Mouse (Mus musculus): ENCODE results near the gene Ammecr1. TPM values are rescaled to one million over a fixed set of nuclear protein-coding genes. Genes with fewer than 3 reads are reported as not detected.

The Ammecr1 gene
- total and polyA plus RNA-seq, 2 experiments from 2014 or later, result 2.2 to 2.8 TPM

DNA sequence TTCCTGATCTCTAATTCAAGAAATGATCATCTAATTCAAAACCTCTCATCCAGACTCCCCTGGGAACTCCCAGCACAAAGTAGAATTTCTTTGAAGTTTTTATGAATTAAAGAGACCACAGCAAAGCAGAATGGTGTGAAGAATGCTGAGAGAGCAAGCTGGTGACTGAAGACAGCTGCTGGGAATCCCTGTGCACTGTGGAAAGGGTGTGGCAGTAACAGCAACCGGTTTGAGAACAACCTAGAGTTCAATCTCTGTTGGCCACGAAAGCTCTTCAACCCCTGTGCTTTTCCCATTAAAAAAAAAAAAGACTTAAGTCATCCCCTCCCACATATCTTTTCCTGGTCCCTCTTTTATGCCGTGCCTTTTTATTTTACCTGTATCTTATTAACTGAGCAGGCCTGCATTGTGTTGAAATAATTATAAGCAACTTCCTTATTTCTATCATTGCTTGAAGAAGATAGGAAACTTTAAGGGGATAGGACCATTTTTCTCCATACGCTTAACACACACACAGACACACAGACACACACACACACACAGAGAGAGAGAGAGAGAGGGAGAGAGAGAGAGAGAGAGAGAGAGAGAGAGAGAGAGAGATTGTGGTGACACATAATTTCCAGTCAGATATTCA is 6.7 kb downstream of the Ammecr1 start:
- Histone ChIP-seq H3K9ac (replicated peaks; ENCODE audit: low read length, poor library complexity, severe bottlenecking) (no peak overlapping the region), H3K4me2 (ENCODE audit: low read depth, low read length, poor library complexity, severe bottlenecking) (no peak overlapping the region), H3K9me3 (ENCODE audit: low read length) (no peaks in the 10 kb centered on the region), H3K27me3 (ENCODE audit: insufficient read depth, low read length) (peaks cover 5% of the 10 kb centered on the region; the same call in 1 of the 2 replicates), H3K4me1 (ENCODE audit: insufficient read depth, low read length) (no peaks in the 10 kb centered on the region), H3K36me3 (ENCODE audit: insufficient read depth, low read length) (no peaks in the 10 kb centered on the region), H3K27ac (ENCODE audit: low read depth, low read length) (no peak overlapping the region), H3K4me3 (ENCODE audit: low read depth, low read length) (no peak overlapping the region)
- no peak for TF ChIP-seq CTCF (IDR thresholded peaks at IDR 0.05)
- DNase-seq (ENCODE audit: low spot score), result no peak
- no peak for ATAC-seq (ENCODE audit: low FRiP score)
- 79% methylated on average over 4 of the region's 4 CpGs for WGBS

DNA sequence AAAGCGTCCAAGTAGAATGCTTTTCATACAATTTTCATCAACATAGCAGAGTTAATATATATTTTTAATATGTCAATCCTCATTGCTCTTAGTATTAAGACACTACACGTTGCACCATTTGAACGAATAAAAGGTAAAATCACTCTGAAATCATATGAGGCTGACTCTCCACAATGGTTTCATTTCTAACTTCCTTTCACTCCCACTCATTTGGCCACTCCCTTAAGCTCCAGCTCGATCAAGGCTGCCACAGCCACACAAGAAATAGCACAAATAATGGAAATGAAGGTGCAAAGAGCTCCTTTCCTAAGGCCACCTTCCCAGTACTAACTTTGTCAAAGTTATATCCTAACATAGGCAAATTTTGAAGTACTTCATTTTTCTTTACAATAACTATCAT is 38.1 kb downstream of the Ammecr1 start:
- no peak for DNase-seq (ENCODE audit: low spot score)
- no peaks in the 10 kb centered on the region for H3K36me3 ChIP-seq (ENCODE audit: insufficient read depth, low read length)
- no peak overlapping the region for H3K27ac ChIP-seq (ENCODE audit: low read depth, low read length)
- 82% methylated on average over 4 of the region's 4 CpGs for WGBS
- no peaks in the 10 kb centered on the region for H3K27me3 ChIP-seq (ENCODE audit: insufficient read depth, low read length)
- H3K4me1 ChIP-seq (ENCODE audit: insufficient read depth, low read length), result no peaks in the 10 kb centered on the region
- H3K4me2 ChIP-seq (ENCODE audit: low read depth, low read length, poor library complexity, severe bottlenecking), result no peak overlapping the region
- H3K4me3 ChIP-seq (ENCODE audit: low read depth, low read length), result no peak overlapping the region
- no peak overlapping the region for H3K9ac ChIP-seq (replicated peaks; ENCODE audit: low read length, poor library complexity, severe bottlenecking)
- no peak for ATAC-seq (ENCODE audit: low FRiP score)
- H3K9me3 ChIP-seq (ENCODE audit: low read length), result no peaks in the 10 kb centered on the region
- no peak for TF ChIP-seq CTCF (IDR thresholded peaks at IDR 0.05)

DNA sequence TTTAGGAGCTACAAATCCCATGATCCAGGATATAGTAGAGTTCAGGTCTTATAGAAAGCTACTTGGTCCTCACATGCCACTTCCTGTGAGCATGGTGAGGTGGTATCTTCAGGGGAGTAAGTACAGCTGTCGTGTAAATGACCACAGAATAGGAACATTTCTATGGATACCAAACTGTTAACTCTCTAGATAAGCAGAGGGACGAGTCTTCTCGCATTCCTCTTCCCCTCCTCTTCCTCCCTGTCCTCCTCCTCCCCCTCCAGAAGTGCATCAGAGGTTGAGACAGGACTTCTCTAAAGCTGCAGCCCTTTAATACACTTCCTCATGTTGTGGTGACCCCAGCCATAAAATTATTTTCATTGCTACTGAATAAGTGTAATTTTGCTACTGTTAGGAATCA is 49.1 kb downstream of the Ammecr1 start:
- WGBS, result 64% methylated on average over 3 of the region's 3 CpGs
- H3K36me3 ChIP-seq (ENCODE audit: insufficient read depth, low read length), result no peaks in the 10 kb centered on the region
- H3K27me3 ChIP-seq (ENCODE audit: insufficient read depth, low read length), result no peaks in the 10 kb centered on the region
- ATAC-seq (ENCODE audit: low FRiP score) (no peak), DNase-seq (ENCODE audit: low spot score) (no peak)
- no peak for TF ChIP-seq CTCF (IDR thresholded peaks at IDR 0.05)
- no peak overlapping the region for H3K4me3 ChIP-seq (ENCODE audit: low read depth, low read length)
- H3K4me1 ChIP-seq (ENCODE audit: insufficient read depth, low read length), result no peaks in the 10 kb centered on the region
- H3K9ac ChIP-seq (replicated peaks; ENCODE audit: low read length, poor library complexity, severe bottlenecking), result no peak overlapping the region
- H3K4me2 ChIP-seq (ENCODE audit: low read depth, low read length, poor library complexity, severe bottlenecking), result no peak overlapping the region
- H3K27ac ChIP-seq (ENCODE audit: low read depth, low read length), result no peak overlapping the region
- no peaks in the 10 kb centered on the region for H3K9me3 ChIP-seq (ENCODE audit: low read length)

DNA sequence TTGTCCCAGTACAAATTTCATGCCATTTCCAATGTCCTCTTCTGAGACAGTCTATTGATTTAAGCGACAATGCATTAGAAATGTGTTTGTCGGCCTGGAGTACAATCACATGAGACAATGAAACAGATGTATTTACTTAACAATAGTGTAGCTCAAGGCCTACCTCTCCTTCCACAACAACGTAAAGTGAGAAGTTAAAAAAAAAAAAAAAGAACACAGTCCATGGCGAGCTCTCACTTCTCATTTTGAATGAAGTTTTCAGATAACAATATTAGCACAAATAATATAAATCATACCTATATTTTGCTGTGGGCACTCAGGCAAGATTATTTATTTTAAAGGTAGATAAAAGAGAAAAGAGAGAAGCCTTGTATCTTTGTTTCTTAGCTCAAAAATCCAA is 49.8 kb downstream of the Ammecr1 start:
- no peak overlapping the region for H3K4me2 ChIP-seq (ENCODE audit: low read depth, low read length, poor library complexity, severe bottlenecking)
- no peak for ATAC-seq (ENCODE audit: low FRiP score)
- no peak overlapping the region for H3K9ac ChIP-seq (replicated peaks; ENCODE audit: low read length, poor library complexity, severe bottlenecking)
- H3K27ac ChIP-seq (ENCODE audit: low read depth, low read length), result no peak overlapping the region
- DNase-seq (ENCODE audit: low spot score), result no peak
- no peaks in the 10 kb centered on the region for H3K36me3 ChIP-seq (ENCODE audit: insufficient read depth, low read length)
- no peak overlapping the region for H3K4me3 ChIP-seq (ENCODE audit: low read depth, low read length)
- no peak for TF ChIP-seq CTCF (IDR thresholded peaks at IDR 0.05)
- no peaks in the 10 kb centered on the region for H3K27me3 ChIP-seq (ENCODE audit: insufficient read depth, low read length)
- H3K4me1 ChIP-seq (ENCODE audit: insufficient read depth, low read length), result no peaks in the 10 kb centered on the region
- no peaks in the 10 kb centered on the region for H3K9me3 ChIP-seq (ENCODE audit: low read length)
- 67% methylated on average over 4 of the region's 4 CpGs for WGBS

DNA sequence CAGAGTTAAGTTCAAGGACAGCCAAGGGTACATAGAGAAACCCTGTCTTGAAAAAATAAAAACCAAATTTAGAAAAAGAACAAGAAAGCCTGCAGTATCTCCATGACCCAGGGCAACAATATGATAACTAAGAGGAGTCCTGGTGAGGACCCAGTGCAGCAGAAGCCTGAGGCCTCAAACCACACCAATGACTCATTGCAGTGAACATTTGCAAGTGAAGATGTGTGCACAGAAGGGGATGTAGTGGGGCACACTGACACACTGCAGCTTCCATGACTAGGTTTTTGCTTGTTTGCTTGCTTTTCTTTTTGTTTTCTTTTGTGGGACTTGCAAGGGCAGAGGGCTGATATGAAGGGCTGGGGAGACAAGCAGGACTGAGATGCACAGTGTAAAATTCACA is 52.3 kb downstream of the Ammecr1 start:
- DNase-seq (ENCODE audit: low spot score) (no peak), ATAC-seq (ENCODE audit: low FRiP score) (no peak)
- Histone ChIP-seq H3K9me3 (ENCODE audit: low read length) (no peaks in the 10 kb centered on the region), H3K36me3 (ENCODE audit: insufficient read depth, low read length) (no peaks in the 10 kb centered on the region), H3K27me3 (ENCODE audit: insufficient read depth, low read length) (no peaks in the 10 kb centered on the region), H3K27ac (ENCODE audit: low read depth, low read length) (no peak overlapping the region), H3K9ac (replicated peaks; ENCODE audit: low read length, poor library complexity, severe bottlenecking) (no peak overlapping the region), H3K4me3 (ENCODE audit: low read depth, low read length) (no peak overlapping the region), H3K4me2 (ENCODE audit: low read depth, low read length, poor library complexity, severe bottlenecking) (no peak overlapping the region), H3K4me1 (ENCODE audit: insufficient read depth, low read length) (no peaks in the 10 kb centered on the region)
- no peak for TF ChIP-seq CTCF (IDR thresholded peaks at IDR 0.05)

DNA sequence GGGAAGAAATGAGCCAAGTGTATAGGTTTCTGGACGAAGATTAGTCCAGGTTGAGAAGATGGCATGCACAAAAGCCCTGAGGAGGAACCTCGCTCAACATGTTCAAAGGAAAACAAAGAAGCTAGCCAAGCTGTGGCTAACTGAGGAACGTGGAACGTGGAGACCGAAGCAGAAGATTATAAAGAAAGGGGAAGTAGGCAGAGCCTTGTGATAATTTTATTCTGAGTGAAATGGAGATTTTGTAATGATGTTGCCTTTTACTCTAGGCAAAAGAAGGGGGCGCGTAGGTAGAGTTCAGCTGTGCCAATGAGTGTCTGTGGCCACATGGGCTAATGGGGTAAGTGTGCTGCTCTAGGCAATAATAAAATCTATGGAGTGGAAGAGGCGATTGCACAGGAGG is 62.7 kb downstream of the Ammecr1 start:
- ATAC-seq (ENCODE audit: low FRiP score), result no peak
- Histone ChIP-seq H3K4me1 (ENCODE audit: insufficient read depth, low read length) (no peaks in the 10 kb centered on the region), H3K27ac (ENCODE audit: low read depth, low read length) (no peak overlapping the region), H3K4me2 (ENCODE audit: low read depth, low read length, poor library complexity, severe bottlenecking) (no peak overlapping the region), H3K27me3 (ENCODE audit: insufficient read depth, low read length) (peaks cover 1% of the 10 kb centered on the region; the same call in 1 of the 2 replicates), H3K9me3 (ENCODE audit: low read length) (no peaks in the 10 kb centered on the region), H3K4me3 (ENCODE audit: low read depth, low read length) (no peak overlapping the region), H3K36me3 (ENCODE audit: insufficient read depth, low read length) (no peaks in the 10 kb centered on the region), H3K9ac (replicated peaks; ENCODE audit: low read length, poor library complexity, severe bottlenecking) (no peak overlapping the region)
- no peak for TF ChIP-seq CTCF (IDR thresholded peaks at IDR 0.05)
- DNase-seq (ENCODE audit: low spot score), result no peak
- WGBS, result 79% methylated on average over 8 of the region's 8 CpGs
